Mouse (Mus musculus): ENCODE measurements around the gene Ssbp2. TPM values are rescaled to one million over a fixed set of nuclear protein-coding genes. Genes with fewer than 3 reads are reported as not detected.

The Ssbp2 gene
- polyA plus RNA-seq (2017; shearing (Covaris generic)): 66.7 TPM

DNA sequence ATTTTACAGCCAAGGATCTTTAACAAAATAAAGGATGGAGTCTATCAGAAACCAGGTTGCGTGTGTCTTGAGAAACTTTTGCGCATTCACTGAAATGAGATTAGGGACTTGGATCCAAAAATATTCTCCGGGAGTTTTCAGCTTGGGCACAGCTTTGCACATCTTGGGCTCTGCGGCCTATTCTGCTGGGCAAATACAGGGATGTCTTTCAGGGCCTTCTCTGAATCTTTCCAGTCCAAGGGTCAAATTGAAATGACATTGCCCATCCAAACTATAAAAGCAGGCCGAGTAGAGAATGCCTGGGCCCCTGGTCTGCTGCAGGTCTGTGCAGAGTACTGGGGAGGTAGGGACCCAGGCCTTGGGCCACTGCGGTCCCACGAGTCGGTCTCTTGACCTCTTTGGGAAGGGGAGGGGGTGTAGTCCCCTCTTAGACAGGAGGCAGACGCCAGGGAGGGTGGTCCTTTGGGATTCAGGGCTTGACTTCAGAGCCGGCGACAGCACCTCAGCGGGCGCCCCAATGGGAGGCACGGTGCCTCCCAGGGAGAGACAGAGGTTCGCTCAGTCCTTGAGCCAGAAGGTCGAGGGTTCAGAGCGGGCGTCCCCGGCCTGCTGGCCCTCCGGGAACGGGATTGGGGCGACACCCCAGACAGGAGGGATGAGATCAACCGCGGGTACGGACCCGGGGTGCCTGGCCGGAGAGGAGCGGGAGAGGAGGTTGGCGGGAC, at the start of gene Ssbp2:
Gene Ssbp2 (plus strand): TSS at position 388 of the 725 bp plus-strand sequence.

DNA sequence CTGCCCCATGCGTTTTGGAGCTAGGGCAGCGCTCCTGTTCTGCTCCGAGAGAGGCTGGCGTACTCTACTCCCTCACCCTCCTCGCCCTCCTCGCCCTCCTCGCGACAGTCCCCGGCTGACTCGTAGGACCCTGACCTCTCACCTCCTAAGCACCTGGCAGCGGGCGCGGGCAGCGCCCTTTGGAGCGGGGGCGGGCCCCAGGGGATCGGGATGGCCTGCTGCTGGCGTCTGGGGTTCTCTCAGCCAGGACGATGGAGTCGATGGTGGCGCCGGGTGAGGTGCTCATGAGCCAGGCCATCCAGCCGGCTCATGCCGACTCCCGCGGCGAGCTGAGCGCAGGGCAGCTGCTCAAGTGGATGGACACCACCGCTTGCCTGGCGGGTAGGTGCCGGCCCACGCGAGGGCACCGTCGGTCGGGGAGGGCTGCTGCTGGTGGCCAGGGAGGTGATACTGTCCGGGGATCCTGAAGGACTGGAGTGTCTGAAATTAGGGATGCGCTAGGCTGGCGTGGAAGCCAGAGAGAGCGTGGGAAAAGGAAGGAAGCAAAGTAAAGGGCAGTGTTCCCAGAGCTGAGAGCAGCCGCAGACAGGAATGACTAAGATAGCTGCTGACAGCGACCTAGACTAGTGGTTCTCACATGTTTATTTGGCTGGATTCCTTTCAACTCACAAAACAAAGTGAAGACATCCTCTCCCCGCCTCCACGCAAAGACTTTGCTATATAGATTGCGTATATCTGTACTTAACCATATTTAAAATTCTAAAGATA, 281.4 kb downstream of the Ssbp2 start, which contains the start of gene Acot12:
Gene Acot12 (plus strand): TSS at position 233 of the 768 bp plus-strand sequence.

Other genes with a start within 250 kb of the Ssbp2 start
- gene Atg10, start 236.3 kb upstream of the Ssbp2 start, polyA plus RNA-seq (2017; shearing (Covaris generic)): 16.0 TPM